Mouse (Mus musculus): ENCODE results near the gene F5.

Gene F5

DNA sequence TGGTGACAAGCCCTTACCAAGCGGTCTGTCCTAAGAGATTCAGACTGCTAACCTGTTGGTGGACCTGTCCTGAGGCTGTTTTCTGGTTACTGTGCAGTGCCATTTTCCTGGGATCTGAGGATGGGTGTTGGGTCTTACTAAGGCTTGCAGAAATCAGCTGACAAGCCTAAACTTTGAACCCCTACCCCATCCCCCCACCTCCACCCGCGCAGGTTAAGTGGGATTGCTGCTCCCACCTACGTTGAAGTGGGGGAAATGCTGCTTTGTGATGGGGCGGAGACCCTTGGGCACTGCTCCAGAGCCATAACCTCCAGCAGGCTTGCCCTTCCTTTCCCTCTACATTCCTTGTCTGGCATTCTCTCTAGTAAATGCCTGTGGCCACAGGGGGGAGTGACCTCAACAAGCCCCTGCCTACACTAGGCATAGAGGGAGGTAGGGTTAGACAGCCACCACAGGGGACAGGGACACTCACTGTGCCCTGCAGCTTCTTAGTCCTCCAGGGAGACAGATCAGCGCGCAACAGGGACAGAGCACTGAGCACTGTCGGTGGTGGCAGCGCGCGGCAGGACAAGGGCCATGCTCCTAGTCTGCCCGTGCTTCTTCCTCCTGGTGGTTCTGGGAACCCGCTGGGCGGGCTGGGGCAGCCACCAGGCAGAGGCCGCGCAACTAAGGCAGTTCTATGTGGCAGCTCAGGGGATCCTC is at the start of gene F5:
Gene F5 (plus strand): TSS at position 452 of the 702 bp plus-strand sequence.
- in situ Hi-C loops (cut with MboI): no loop called here

DNA sequence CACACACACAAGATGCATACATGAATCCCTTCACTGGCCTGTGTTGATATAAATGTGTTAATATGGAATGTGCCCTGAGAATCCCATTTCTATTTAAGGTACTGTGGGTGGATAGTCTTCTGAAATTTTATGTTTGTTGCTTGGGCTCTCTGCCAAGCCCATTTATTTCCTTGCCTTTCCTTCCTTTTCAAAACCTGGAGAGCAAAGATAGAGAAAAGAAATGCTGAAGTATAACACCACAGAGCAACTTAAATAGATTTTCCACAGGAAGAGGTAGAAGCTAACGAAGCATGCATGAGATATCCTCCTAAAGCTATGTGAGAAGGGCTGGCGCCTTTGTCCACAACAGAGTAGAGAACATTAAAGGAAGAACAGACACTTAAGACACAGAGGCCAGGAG is 41.9 kb upstream of the F5 start:
- in situ Hi-C loops (cut with MboI): no loop called here

DNA sequence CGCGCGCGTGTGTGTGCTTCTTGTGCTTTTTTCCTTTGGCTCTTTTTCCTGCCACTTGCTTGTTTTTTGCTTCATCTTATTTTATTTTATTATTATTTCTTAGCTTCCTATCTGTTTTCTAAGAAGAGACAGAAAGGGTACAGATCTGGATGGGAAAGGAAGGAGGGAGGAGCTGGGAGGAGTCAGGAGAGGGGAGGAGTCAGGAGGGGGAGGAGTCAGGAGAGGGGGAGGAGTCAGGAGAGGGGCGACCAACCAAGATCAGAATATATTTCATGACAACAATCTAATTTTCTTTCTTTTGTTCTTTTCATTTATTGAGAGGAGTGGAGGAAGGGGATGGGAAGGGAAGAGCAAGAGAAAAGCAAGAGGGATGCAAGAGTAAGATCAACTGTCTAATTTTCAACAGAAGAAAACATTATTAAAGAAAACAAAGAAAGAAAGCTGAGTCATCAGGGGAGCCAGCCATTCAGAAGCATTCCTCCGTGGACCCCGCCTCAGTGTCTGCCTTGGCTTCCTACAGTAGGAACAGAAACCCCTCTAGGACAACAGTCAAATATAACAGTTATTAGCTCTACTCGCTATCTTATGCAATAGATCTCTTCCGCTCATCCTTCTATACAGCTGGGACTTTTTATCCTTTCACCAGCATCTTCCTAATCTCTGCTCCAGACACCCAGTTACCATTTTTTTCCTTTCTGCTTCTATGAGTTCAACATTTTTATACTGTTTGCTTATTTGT is 40.9 kb upstream of the F5 start:
- in situ Hi-C loops (cut with MboI): no loop called here

DNA sequence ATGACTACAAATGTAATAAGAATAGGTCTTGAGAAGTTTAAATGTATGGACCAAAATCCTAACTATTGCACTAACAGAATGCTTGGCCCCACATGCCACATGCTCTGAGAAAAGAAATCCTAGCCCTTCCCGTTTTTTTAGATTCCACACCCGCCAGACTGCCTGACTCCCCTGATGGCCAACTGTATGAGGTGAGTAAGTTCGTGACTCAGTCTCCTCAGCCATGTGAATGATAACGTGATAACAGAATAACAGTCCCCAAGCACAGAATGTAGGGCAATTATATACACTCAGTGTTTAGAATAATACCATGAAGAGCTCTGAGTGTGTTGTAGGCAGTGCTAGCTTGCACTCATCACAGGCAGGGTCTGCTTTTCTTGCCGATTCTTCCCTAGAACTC is 37.4 kb upstream of the F5 start:
- in situ Hi-C loops (cut with MboI): no loop called here

DNA sequence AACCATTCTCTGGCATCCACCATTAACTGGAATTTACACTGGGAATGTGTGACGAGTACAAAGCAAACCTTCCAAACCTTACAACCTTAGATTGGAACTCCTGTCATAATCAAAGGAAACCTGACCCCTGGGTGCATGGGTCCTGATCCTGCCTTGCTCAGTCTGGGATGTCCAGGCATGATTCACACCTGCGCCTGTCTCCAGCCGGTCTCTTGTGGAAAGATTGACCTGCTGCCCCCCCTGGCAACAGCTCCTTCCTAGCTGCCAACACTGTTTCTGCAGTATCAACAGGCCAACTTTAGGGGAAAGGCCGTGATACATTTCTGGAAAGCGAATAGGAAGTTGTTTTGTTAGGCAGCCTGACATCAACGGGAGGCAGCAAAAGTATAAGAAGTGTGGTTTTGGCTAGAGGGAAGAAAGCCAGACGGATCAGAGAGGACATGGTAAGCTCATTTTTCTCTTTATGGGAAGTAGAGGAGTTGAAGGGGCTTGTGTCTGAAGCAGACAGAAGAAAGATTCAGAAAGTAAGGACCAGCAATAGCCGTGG is 36.6 kb upstream of the F5 start, which contains the start of gene Selp:
Gene Selp (plus strand): TSS at position 318 of the 547 bp plus-strand sequence.
- in situ Hi-C loops (cut with MboI): no loop called here

DNA sequence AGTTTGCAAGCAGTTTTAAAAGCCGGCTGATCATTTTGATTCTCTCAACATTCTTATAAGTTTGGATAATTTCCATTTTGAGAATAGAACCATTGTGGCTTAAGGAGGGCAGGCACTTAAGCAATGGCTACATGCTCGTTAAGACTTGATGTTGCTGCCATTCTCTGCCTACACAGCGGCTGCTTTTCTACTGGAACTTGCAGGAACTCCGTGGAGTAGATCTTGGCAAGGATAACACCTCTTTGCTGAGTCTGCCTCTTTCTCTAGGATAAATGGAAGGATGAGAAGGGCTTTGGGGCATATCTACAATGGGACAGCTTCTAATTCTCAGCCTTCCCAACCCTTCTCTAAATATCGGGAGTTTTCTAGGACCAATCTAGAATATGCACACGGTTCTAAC is 36.0 kb upstream of the F5 start:
- in situ Hi-C loops (cut with MboI): no loop called here

DNA sequence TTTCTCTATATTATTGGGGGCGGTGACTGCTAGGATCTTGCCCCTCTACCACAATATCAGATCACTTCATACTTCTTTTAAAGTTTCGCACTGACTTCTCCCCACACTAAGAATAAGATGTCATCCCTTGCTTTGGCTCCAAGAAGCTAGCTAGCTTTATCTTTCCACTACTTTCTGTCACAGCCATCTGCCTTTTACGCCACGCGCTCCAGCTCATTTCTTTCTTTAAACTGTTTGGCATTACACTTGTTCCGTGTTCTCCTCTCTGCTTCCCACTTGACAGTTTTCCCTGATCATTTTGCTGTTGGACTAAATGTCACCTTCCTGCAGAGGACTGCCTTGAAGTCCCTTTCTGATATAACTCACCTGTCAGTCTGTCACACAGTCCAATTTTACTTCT is 33.8 kb upstream of the F5 start:
- in situ Hi-C loops (cut with MboI): no loop called here

DNA sequence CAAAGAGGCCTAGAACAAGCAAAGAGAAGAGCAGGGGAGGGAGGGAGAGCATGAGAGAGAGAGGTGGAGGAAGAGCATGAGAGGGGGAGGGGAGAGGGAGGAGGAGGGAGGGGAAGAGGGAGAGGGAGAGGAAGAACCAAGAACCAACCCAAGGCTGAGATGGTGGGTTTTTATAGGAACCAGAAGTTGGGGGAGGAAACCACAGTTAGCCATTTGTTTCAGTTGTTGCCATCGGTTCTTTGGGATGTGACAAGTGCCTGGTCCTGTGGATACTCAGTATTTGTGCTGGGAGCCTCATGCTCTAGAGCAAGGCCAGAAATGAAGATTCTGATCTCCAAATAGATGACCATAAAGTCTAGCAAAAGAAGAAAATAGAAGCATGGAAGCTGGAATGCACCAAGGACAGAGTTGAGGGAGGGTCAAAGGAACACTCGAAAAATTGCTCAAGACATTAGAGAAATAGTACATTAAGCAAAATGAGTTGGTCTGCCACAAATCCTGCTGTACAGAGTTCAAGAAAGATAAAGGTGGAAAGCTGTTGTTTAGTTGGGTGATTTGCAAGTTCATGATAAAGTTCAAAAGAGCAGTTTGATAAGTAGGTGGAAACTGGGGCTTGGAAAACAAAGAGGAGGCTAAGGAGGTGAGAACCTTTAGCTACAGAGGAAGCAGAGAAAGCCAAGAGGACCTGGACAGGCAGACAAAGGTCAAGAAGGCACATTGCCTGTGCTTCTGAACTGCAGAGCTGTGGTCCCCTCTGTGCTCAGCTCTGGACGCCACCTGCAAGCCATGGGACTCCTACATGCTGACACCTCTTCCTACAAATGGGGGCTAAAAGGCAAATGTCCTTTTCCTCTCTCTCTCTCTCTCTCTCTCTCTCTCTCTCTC is 31.5 kb upstream of the F5 start:
- in situ Hi-C loops (cut with MboI): no loop called here

DNA sequence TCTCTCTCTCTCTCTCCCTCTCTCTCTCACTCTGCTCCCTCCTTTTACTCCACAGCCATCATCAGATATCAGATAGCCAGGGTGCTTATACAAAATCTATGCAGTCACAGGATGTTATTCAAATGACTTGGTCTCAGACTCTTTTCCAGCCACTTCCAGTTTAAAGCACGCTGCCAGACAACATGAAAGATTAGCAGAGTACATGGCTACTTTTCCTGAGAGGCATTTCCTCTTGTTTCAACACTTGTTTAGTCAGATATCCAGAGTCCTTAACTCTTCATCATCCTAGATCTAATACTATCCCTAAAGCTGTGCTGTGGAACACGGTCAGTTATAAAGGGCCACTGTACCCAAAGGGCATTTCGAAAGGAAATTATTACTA is 30.9 kb upstream of the F5 start:
- in situ Hi-C loops (cut with MboI): no loop called here

DNA sequence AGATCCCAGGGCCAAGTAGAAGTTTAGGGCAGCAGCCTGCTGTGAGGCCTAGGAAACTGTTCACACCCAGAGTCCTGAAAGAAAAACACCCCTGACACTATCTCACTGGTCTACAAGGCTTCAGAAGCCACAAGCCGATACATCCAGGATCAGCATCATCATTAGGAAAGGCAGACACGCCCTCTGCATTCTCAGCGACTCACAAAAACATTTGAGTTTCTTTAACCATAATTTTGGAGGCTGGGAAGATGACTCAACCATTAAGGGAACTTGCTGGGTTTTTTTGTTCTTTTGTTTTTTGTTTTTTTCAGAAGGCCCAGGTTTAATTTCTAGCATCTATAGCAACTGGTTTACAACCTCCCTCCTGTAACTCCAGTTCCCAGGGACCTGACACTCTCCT is 27.8 kb upstream of the F5 start:
- in situ Hi-C loops (cut with MboI): no loop called here

DNA sequence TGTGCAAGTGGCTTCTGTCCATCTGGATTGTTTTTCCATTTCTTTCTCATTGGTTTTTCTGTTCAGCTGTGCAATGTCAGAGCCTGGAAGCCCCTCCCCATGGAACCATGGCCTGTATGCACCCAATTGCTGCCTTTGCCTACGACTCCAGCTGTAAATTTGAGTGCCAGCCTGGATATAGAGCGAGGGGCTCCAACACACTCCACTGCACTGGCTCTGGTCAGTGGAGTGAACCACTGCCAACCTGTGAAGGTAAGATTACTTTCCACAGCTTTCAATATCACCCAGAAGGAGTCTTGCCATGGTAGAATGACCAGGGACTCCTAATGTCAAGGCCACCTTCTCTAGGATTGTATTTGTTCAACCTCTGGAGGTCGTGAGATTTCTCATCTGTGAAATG is 21.6 kb upstream of the F5 start:
- in situ Hi-C loops (cut with MboI): no loop called here

DNA sequence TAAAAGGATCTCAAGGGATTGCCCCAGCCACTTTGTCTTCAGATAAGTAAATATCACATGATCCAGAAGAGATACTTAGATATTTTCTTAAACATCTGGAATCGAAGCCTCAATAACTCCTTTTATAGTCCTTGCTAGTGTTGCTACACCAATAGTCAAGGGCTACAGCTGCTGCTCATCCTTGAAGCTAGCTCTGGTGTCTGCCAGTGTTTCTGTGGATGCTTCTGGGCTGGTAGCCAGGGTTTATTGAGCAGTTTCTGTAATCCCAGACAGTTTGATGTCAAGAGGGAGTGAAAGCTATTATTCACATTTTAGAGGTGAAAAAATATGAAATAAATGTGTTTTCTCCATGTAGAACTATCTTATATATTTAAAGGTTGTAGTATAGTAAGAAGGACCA is 19.0 kb upstream of the F5 start:
- in situ Hi-C loops (cut with MboI): no loop called here

DNA sequence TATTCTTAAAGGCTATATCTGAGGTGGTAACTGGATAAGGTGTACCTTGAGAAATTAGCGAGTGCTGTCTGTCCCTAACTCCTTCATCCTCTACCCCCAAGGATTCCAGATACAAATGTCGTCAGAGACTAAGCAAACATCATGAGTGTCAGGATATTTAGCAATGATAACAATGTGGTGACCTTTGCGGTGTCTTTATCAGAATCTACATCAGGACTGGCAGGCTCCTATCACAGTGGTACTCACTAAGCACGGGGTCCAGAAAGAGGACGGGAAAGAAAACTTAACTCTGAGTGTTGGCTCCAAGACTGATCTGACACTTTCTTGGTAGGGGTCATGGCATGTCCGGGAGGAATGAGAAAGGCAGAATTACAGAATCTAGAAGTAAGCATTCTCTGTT is 17.5 kb upstream of the F5 start:
- in situ Hi-C loops (cut with MboI): no loop called here

DNA sequence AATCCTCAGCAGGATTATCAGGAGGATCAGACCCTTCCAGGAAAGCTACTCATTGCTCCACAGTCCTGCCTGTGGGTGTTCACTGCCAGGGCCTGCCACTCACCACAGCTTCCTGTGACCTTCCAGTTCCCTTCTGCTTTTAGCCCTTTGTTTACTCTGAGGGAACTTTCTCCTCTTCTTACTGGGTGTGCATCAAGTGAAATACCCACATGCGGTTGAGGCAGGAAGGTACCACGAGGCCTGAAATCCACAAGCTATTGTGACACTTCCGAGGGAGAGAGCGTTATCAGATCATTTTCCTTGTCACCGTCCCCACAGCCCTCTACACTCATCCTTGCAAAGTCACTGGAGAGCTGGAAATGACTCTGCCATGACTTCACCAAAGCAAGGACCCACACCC is 16.3 kb upstream of the F5 start:
- in situ Hi-C loops (cut with MboI): loop anchor here (5.0 kb wide), 3 partner anchors 47 to 123 kb away; no protein-coding TSS in a partner anchor

DNA sequence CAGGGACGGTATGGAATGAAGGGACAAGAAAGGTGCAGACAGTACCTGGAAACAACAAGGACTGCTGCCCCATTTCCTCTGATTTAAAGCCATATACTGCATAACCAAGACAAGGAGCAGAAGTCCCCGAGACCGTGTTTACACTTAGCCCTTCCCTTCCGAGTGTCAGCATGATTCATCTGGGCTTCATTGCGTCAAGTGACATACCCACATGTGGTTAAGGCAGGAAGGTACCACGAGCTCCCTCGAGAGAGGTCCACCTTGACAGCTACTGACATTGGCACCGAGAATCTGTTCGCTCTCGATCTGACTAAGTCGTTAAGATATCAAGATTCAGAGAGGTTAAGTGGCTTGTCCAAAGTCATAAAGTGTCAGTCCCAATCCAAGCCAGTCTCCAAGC is 15.7 kb upstream of the F5 start:
- in situ Hi-C loops (cut with MboI): loop anchor here (5.0 kb wide), 3 partner anchors 46 to 124 kb away; no protein-coding TSS in a partner anchor

DNA sequence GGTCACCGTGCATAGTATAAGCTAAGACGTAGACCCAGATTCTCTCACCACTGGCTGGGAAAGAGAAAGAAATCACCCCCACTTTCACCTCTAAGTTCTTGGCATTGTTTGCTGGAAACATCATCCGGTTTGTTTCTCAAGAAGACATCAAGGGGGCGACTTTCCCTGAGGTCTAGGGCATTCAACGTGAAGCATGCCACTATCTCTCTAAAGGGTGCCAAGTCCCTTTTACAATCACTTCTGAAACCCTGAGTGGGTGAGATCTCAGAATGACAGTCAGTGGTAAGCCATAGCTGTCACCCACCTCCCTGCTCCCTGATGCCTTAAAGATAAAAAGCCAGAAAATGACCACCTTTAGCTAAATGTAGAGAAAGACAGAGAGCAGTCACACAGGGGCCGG is 15.0 kb upstream of the F5 start:
- in situ Hi-C loops (cut with MboI): loop anchor here (5.0 kb wide), 3 partner anchors 46 to 124 kb away; no protein-coding TSS in a partner anchor

DNA sequence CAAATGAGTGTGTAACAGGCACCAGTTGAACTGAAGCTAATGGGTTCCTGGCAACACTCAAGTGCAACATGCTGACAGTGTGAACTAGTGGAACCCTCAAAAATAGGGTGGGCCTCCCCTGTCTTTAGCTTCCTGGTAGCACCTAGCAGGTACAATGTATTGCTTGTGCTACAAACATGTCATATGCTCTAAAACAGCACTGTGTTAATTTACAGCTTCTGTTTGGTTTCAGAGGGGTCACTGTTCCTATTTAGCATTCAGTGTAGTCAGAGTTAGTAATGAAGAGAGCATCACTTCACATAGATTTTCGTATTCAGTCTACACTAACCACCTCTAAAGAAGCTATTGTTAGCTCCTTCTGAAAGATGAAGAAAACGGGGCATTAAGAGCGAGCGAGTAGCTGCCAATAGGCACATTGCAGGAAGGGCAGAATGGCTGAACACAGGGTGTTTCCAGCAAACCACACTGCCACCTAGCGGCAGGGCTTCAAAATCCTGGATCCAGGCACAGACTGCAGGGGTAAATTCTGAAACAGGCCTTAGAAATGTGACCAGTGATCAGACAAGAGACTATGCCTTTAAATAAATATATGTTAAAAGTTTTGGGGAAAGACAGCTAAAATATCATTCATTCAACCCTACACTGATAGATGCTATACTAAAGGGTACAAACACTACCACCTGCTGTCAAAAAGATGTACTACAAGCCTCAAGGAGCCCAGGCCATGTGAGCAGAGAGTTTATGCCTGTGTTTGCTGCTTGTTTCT is 13.1 kb upstream of the F5 start:
- in situ Hi-C loops (cut with MboI): loop anchor here (5.0 kb wide), 3 partner anchors 44 to 126 kb away; no protein-coding TSS in a partner anchor

DNA sequence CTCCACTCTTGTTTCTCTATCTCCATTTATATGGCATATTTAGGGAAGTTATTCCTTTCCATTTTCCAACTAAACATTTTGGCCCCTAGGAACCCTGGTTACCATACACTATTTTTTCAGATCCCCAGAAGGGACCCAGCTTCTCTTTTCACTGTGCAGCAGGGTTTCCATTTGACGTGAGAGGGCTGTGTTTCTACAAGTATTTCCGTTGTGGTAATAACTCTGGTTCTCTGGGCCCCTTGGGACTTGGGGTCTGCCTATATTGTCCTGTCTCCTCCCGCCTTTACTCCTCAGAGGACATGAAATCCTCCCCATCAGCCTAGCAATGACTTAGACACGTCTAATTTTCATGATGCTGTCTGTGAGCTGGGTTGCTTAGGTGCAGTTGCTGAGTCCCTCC is 12.2 kb upstream of the F5 start:
- in situ Hi-C loops (cut with MboI): loop anchor here (5.0 kb wide), 3 partner anchors 43 to 127 kb away; no protein-coding TSS in a partner anchor

DNA sequence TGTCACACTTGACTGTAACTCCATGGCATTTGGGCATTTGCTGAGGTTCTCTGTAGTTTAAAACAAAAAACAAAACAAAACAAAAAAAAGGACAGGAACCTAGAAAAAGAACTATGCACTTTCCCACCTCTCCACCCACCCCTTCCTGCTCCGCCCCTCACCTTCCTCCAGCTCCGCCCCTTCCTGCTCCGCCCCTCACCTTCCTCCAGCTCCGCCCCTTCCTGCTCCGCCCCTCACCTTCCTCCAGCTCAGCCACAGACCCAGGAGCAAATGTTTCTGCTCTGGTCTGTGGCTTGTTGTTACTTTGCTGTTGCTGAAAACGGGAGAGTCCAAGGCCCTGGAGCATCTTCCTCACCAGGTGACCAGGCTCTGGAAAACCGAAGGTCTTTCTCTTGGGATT is 2.6 kb upstream of the F5 start:
- in situ Hi-C loops (cut with MboI): no loop called here

DNA sequence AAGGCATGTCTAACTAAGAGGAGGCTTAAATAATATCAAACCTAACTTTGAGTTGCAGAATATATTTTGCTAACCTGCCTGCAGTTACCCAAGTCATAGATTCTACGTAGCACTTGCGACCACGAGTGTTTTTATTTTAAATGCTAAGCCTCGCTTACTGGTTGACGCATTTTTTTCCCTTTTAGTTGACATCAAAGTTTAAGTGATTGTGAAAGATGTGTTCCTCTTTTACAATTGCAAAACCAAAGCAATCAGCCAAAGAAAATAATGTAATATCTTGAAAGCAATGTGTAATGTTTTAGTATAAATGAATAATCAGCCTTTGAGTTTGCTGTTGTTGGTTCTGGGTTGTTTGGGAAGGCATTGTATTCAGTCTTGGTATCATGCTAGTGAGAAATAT is 1.2 kb downstream of the F5 start:
- in situ Hi-C loops (cut with MboI): no loop called here

DNA sequence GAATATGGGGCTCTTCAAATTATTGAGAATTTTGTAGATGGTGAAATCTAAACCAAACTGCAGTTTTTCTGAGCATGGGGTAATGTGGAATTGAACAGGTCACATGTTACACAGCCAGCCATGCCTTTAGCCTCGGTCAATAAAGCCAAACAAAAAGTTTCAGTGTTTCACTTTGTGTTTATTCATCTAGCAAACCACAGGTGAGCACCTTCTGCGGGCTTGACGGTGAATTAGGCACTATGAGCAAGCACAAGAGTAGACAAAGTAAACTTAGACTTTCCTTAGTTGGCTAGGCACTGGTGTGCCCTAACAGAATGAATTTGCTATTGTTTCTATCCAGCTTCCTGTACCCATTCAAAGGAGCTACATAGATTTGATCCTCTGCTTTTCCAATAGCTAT is 3.3 kb downstream of the F5 start:
- in situ Hi-C loops (cut with MboI): no loop called here
